18 mouse cellular contexts compared by ENCODE assay signal in the genomic region with DNA sequence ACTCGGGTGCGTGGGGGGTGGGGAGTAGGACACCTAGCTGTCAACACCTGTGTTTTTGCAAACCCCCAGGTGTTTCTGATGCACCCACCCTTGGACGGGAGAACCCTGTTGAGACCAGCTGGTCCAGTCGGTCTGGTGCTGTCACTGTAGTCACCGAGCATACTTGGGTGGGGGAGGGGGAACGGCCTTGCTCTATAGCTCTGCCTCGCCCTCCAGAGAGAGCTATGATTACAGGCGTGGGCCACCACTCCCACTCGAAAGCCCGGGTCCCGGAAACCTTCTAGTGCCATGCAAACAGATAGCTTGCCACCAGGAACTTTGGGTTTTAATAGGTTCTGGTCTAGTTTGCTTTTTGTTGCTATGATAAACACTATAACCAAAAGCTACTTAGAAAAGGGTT. TPM values are rescaled to one million over a fixed set of nuclear protein-coding genes. Genes with fewer than 3 reads are reported as not detected.
DNase-seq lines count a peak whose midpoint lies in the region; ATAC-seq and TF ChIP-seq lines count a peak whose summit lies in the region.
"Had no signal": no experiment of that assay in that cellular context is flagged by ENCODE, and none has a peak within 500 bp of the region (broad histone marks: within the 10 kb centered on the region; RNA-seq: fewer than 3 reads in every experiment).

No protein-coding gene starts in this region.

- H3K27me3 ChIP-seq in small intestine, adult 2 months (ENCODE audit: control insufficient read depth, insufficient read depth, low read length): no peaks in the 10 kb centered on the region
- peaks cover 7% of the 10 kb centered on the region; the same call in 1 of the 2 replicates for H3K27me3 ChIP-seq in midbrain, postnatal 0 days (ENCODE audit: insufficient read depth, low read length)
- H3K27me3 ChIP-seq: hindbrain, embryonic 15.5 days had no signal

- no peak for TF ChIP-seq CTCF in small intestine, adult 2 months (IDR thresholded peaks at IDR 0.05; ENCODE audit: extremely low read depth, insufficient read length, insufficient replicate concordance, low read depth, low read length)
- no peak for TF ChIP-seq CTCF in midbrain, postnatal 0 days (IDR thresholded peaks at IDR 0.05)

- no peak overlapping the region for H3K4me3 ChIP-seq in small intestine, adult 2 months (ENCODE audit: low read depth, low read length)
- H3K4me3 ChIP-seq in midbrain, postnatal 0 days (ENCODE audit: low read depth, low read length): no peak overlapping the region
- H3K4me3 ChIP-seq: hindbrain, embryonic 15.5 days had no signal

- WGBS in large intestine, adult 2 months: 30% methylated on average over 11 of the region's 11 CpGs
- 41% methylated on average over 11 of the region's 11 CpGs for WGBS in small intestine, adult 2 months
- WGBS in midbrain, postnatal 0 days: 89% methylated on average over 11 of the region's 11 CpGs

- TF ChIP-seq POLR2A in small intestine, adult 2 months (IDR thresholded peaks at IDR 0.05; ENCODE audit: low read depth, low read length): no peak

- H3K9ac ChIP-seq in midbrain, postnatal 0 days (replicated peaks; ENCODE audit: low read length, poor library complexity, severe bottlenecking): no peak overlapping the region
- H3K9ac ChIP-seq: hindbrain, embryonic 15.5 days; liver, embryonic 14.5 days had no signal

- peaks cover 39% of the 10 kb centered on the region for H3K4me1 ChIP-seq in small intestine, adult 2 months (ENCODE audit: control insufficient read depth, insufficient read depth, insufficient read length, low read length)
- H3K4me1 ChIP-seq in midbrain, postnatal 0 days (ENCODE audit: insufficient read depth, low read length): no peaks in the 10 kb centered on the region

- no peaks in the 10 kb centered on the region for H3K36me3 ChIP-seq in small intestine, adult 2 months (ENCODE audit: control insufficient read depth, insufficient read depth, low read length)
- no peaks in the 10 kb centered on the region for H3K36me3 ChIP-seq in midbrain, postnatal 0 days (ENCODE audit: insufficient read depth, low read length)
- H3K36me3 ChIP-seq: heart, embryonic 10.5 days; hindbrain, embryonic 15.5 days had no signal

- ATAC-seq in midbrain, postnatal 0 days (ENCODE audit: low FRiP score): no peak

- no peak overlapping the region for H3K4me2 ChIP-seq in midbrain, postnatal 0 days (ENCODE audit: low read depth, low read length, poor library complexity, severe bottlenecking)
- H3K4me2 ChIP-seq: hindbrain, embryonic 15.5 days had no signal

- H3K9me3 ChIP-seq in midbrain, postnatal 0 days (ENCODE audit: low read length): no peaks in the 10 kb centered on the region
- H3K9me3 ChIP-seq: heart, embryonic 10.5 days; hindbrain, embryonic 15.5 days had no signal

- DNase-seq in cerebellum, postnatal 10 days: peak; percentile 36 to 40
- no peak for DNase-seq in cerebellum, adult 11 months
- peak; percentile 57 for DNase-seq in ES-CJ7 (ENCODE audit: low read depth, low spot score)
- peak; percentile 90 for DNase-seq in large intestine, adult 2 months (ENCODE audit: low read depth, low spot score)
- no peak for DNase-seq in cerebellum, adult 9-10 months
- DNase-seq in ovary, postnatal 10 days (ENCODE audit: low spot score): no peak
- no peak for DNase-seq in midbrain, postnatal 0 days (ENCODE audit: low spot score)
- DNase-seq: cerebellum, adult 8-10 months; gastrocnemius, postnatal 10 days; heart, postnatal 14 days; kidney, adult 8-10 months; kidney, postnatal 4 days; left cerebral cortex, postnatal 4 days; retina, postnatal 1 day had no signal

- H3K27ac ChIP-seq in small intestine, adult 2 months (ENCODE audit: insufficient read depth, low read depth, low read length): peak overlapping the region; percentile 61
- H3K27ac ChIP-seq in midbrain, postnatal 0 days (ENCODE audit: low read depth, low read length): no peak overlapping the region
- H3K27ac ChIP-seq: heart, embryonic 10.5 days; hindbrain, embryonic 15.5 days; liver, embryonic 14.5 days had no signal

RNA-seq across cellular contexts. Expression of a gene that starts 36.3 kb away (rescaled TPM):
- polyA plus RNA-seq in large intestine, adult 2 months (2012; rRNA removed): 12.0 and 14.6 TPM in 2 replicates
- 5.5 and 10.7 TPM in 2 replicates for polyA plus RNA-seq in small intestine, adult 2 months (2012; rRNA removed)
- 30.0 and 42.5 TPM in 2 replicates for total RNA-seq in midbrain, postnatal 0 days (2014; rRNA removed)
- 15.8 and 18.8 TPM in 2 replicates for polyA plus RNA-seq in midbrain, postnatal 0 days (2015; fragmentation: Nextera tagmentation; extraction: Ambion mirVana)

RNA-seq across cellular contexts. Expression of a gene that starts 51.6 kb away (rescaled TPM):
- 392 and 459 TPM in 2 replicates for polyA plus RNA-seq in large intestine, adult 2 months (2012; rRNA removed)
- polyA plus RNA-seq in small intestine, adult 2 months (2012; rRNA removed): 156 and 262 TPM in 2 replicates
- total RNA-seq in midbrain, postnatal 0 days (2014; rRNA removed): 1,783 and 3,084 TPM in 2 replicates
- 1,997 and 2,039 TPM in 2 replicates for polyA plus RNA-seq in midbrain, postnatal 0 days (2015; fragmentation: Nextera tagmentation; extraction: Ambion mirVana)

Comparison
In these comparisons a context has a peak if more than half of its experiments do, and no peak if none do; other contexts are left out.
1. DNase-seq: peak in cerebellum, postnatal 10 days (2 of 2), ES-CJ7 (single experiment) and large intestine, adult 2 months (single experiment); none in cerebellum, adult 11 months (single experiment), cerebellum, adult 9-10 months (single experiment), ovary, postnatal 10 days (single experiment) and midbrain, postnatal 0 days (single experiment).